Mouse (Mus musculus): Measurements from ENCODE around the gene Acot8. TPM values are rescaled to one million over a fixed set of nuclear protein-coding genes. Genes with fewer than 3 reads are reported as not detected.

Gene Acot8
- total and polyA plus RNA-seq, 3 experiments, result 30.9 to 40.3 TPM; not detected in 1

GRCm38 (mm10) chr2:164832032-164832747, 27.5 kb upstream of the Acot8 start (continued):
- no peak for TF ChIP-seq POLR2AphosphoS2 (IDR thresholded peaks at IDR 0.05; ENCODE audit: low read length)
- TF ChIP-seq SMC3 (IDR thresholded peaks at IDR 0.05; ENCODE audit: low read depth, low read length), result no peak
- no peak for TF ChIP-seq SIN3A (IDR thresholded peaks at IDR 0.05; ENCODE audit: low read length)

GRCm38 (mm10) chr2:164831029-164831428, 26.3 kb upstream of the Acot8 start:
- TF ChIP-seq RAD21 (IDR thresholded peaks at IDR 0.05; ENCODE audit: low read depth, low read length), result no peak
- no peak for TF ChIP-seq HCFC1 (IDR thresholded peaks at IDR 0.05; ENCODE audit: low read depth, low read length)
- TF ChIP-seq UBTF (IDR thresholded peaks at IDR 0.05; ENCODE audit: borderline replicate concordance, insufficient read depth, low read depth, low read length), result no peak
- no peak for TF ChIP-seq ZMIZ1 (IDR thresholded peaks at IDR 0.05; ENCODE audit: low read depth, low read length)
- no peak for TF ChIP-seq EP300 (IDR thresholded peaks at IDR 0.05; ENCODE audit: low read depth in 1 of 2, low read length in 2 of 2)
- TF ChIP-seq POLR2AphosphoS2 (IDR thresholded peaks at IDR 0.05; ENCODE audit: low read length), result no peak
- no peak for TF ChIP-seq BHLHE40 (IDR thresholded peaks at IDR 0.05; ENCODE audit: borderline replicate concordance, low read depth, low read length)
- TF ChIP-seq CHD2 (IDR thresholded peaks at IDR 0.05; ENCODE audit: low read length), result no peak
- TF ChIP-seq USF2 (IDR thresholded peaks at IDR 0.05; ENCODE audit: borderline replicate concordance in 1 of 2, insufficient read depth in 1 of 2, low read depth in 1 of 2, low read length in 2 of 2), result no peak
- TF ChIP-seq MEF2A (IDR thresholded peaks at IDR 0.05; ENCODE audit: extremely low read depth, insufficient replicate concordance, low read depth, low read length, poor library complexity, severe bottlenecking), result no peak
- TF ChIP-seq MXI1 (IDR thresholded peaks at IDR 0.05; ENCODE audit: low read depth, low read length), result no peak
- TF ChIP-seq ZNF384 (IDR thresholded peaks at IDR 0.05; ENCODE audit: low read depth, low read length), result no peak
- TF ChIP-seq NRF1 (IDR thresholded peaks at IDR 0.05; ENCODE audit: insufficient read depth, low read depth, low read length, poor library complexity, severe bottlenecking), result no peak
- TF ChIP-seq SMC3 (IDR thresholded peaks at IDR 0.05; ENCODE audit: low read depth, low read length), result no peak
- no peak for TF ChIP-seq E2F4 (IDR thresholded peaks at IDR 0.05; ENCODE audit: borderline replicate concordance, low read depth, low read length)
- TF ChIP-seq ELF1 (IDR thresholded peaks at IDR 0.05; ENCODE audit: low read depth, low read length), result no peak
- Histone ChIP-seq H3K9ac (ENCODE audit: control insufficient read depth, low read depth, low read length, poor library complexity, severe bottlenecking) (no peak overlapping the region), H3K4me1 (ENCODE audit: control insufficient read depth in 1 of 2, insufficient read depth in 2 of 2, low read length in 2 of 2) (peaks cover 2 to 20% of the 10 kb centered on the region in 2 experiments; a peak in 3 of 4 replicates), H3K27ac (ENCODE audit: control insufficient read depth, low read depth, low read length) (no peak overlapping the region), H3K4me3 (ENCODE audit: control insufficient read depth in 1 of 2, insufficient read depth in 1 of 2, low read depth in 2 of 2, low read length in 2 of 2) (no peak overlapping the region), H3K36me3 (ENCODE audit: control insufficient read depth in 1 of 2, insufficient read depth in 2 of 2, low read length in 2 of 2) (peaks cover 2 to 14% of the 10 kb centered on the region in 2 experiments; a peak in 2 of 4 replicates), H3K79me2 (ENCODE audit: control insufficient read depth, insufficient read depth, low read length, poor library complexity) (peaks cover 18% of the 10 kb centered on the region), H3K27me3 (ENCODE audit: control insufficient read depth in 1 of 2, insufficient read depth in 2 of 2, low read length in 2 of 2) (no peaks in the 10 kb centered on the region), H3K9me3 (replicated peaks; ENCODE audit: insufficient read depth, low read length) (no peaks in the 10 kb centered on the region)
- DNase-seq (ENCODE audit: low read depth, low spot score), result no peak

All from MEL (cell line).